Mouse (Mus musculus) regulatory T cell (primary cell): Measurements from ENCODE around the gene Zfp988.
"Not testable (repeated sequence)": the region's sequence is repeated elsewhere in the genome, so short reads cannot be mapped to it uniquely, and the experiment has no call there.

Experiments
- in situ Hi-C: fragments of 300-600 bp; cut with MboI, MseI; formaldehyde crosslinking; loops from one replicate; pipeline ENCODE4 v1.15.1; 2025; ENCODE audit warnings: high pct_unique_total_duplicates

Zfp988 gene

DNA sequence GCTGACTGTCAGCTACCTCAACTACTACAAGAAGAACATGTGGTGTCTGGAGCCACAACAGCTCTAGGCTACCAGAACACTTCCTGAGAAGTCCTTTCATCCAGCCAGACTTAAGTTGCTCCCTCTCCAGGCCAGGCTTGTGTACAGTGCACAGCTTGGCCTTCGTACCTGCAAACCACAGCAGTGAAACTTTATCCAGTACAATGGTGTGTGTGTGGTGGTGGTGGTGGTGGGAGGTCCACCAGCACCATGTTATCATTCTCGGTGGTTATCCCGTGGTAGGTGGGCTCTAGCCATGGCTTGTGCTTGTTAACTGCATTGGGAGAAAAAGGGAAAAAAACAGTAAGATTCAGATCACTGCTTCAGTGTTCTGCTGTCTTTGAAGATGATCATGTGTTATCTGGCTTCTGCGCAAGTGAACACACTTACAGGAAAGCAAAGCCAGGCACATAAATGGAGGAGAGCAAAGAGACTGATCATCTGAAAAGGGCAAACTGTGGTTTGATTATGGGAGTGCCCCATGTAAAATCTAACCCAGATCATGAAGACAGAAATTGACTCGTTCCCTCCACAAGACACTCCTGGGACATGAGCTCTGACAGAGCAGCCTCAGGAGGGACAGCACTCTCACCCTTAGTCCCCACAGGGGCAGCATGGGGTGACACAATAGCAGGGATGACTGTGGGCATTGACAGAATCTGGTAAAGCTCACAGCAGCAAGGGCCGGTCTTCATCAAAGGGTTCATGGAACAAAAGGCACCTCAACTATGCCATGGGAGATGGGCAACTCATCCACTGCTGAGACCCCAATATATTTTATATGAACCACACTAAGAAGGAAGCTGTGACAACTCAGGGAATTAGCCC is 37.8 kb downstream of the Zfp988 start:
- in situ Hi-C loops, result not testable (repeated sequence)

DNA sequence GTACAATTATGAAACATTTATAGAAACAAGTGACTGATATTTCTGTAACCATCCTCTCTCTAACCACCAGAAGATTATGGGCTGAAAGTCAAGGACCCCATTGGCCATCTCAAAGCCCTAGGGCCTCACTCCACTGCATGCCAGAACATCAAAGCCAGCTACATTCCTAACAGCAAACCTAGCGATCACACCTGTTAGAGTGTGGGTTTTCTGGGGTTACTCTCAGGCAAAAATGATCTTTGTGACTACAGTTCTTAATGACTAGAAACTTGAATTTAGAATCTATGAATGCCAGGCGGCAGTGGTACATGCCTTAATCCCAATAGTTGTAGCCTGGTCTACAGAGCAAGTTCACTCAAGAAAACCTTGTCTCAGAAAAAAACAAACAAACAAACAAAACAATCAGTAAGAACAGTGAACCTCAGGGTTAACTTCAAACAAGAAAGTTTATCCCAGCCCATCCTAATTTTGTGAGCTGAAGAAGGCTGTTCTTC is 39.6 kb downstream of the Zfp988 start:
- in situ Hi-C loops, result loop anchor here (5.0 kb wide), 1 partner anchor 338 kb away; no protein-coding TSS in a partner anchor

DNA sequence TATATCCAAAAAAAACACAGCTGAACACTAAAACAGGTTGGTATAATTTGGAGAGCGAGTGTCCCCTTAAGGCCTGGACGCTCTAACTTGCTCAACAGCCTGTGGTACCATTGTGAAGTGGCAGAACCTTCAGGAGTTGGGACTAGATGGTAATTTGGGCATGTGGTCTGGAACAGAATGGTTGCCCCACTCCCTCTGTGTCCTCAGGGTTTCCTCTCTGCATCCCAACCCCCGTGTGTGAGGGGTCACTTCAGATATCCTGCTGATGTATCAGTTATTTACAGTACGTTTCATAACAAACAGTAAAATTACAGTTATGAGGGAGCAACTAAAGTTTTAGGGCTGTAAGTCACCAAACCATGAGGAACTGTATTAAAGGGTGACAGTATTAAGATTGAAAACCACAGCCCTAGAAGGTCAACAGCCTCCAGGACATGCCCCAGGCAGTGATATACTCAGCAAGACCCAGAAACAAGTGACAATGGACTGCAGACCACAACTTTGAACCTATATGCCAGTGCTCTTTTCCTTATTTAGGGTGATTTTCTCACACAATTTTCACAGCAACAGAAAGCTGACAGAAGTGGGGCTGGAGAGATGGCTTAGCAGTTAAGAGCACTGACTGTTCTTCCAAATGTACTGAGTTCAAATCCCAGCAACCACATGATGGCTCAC is 41.0 kb downstream of the Zfp988 start:
- in situ Hi-C loops, result loop anchor here (5.0 kb wide), 1 partner anchor 339 kb away; no protein-coding TSS in a partner anchor

DNA sequence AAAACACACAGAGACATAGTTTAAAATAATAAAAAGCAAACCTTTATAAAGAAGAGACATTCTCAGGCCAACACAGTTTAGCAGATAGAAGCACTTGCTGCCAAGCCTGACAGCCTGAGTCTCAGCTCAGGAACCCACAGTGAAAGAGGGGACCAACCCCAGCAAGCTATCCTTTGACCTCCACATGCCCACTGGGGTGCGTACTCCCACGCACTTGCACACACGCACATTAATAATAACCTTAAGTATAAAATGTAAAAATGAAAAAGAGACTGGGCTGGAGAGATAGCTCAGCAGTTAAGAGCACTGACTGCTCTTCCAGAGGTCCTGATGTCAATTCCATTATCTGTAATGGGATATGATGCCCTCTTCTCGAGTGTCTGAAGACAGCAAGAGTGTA is 41.8 kb downstream of the Zfp988 start:
- in situ Hi-C loops, result loop anchor here (5.0 kb wide), 1 partner anchor 340 kb away; no protein-coding TSS in a partner anchor

DNA sequence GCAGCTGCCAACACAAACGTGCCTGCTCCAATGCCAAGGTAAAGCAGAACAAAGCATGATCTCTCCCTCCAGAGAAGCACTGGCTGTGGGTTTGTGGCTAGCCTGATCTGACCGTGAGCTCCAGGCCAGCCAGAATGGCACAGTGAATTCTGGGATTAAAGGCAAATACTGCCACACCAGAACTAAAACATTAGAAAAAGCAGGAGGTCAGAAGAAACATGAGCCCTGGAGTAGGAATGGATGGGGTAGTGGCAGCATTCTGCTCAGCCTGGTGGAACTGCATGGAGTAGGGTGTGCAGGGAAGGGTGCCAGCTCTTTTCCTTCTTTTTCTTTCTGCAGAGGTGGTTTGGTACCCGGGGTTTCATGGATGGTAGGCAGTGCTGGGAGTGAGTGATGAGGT is 42.4 kb downstream of the Zfp988 start:
- in situ Hi-C loops, result loop anchor here (5.0 kb wide), 1 partner anchor 341 kb away; no protein-coding TSS in a partner anchor

DNA sequence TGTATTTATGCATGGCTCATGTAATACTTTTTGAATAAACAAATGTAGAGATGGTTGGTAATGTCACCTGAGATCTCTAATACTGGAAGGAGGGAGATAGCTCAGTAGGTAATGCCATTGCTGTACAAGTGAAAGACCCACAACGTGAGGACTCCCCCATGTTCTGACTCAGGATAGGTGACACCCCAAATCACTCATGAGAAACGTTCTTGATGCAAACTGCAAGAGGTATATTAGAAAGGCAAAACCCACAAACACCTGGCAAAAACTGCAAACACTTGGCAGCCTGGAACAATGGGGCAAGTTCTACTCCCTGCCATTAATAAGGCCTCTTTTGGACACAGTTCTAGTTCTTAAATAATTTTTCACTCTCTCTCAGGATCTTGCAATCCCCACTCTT is 42.9 kb downstream of the Zfp988 start:
- in situ Hi-C loops, result loop anchor here (5.0 kb wide), 1 partner anchor 341 kb away; no protein-coding TSS in a partner anchor

DNA sequence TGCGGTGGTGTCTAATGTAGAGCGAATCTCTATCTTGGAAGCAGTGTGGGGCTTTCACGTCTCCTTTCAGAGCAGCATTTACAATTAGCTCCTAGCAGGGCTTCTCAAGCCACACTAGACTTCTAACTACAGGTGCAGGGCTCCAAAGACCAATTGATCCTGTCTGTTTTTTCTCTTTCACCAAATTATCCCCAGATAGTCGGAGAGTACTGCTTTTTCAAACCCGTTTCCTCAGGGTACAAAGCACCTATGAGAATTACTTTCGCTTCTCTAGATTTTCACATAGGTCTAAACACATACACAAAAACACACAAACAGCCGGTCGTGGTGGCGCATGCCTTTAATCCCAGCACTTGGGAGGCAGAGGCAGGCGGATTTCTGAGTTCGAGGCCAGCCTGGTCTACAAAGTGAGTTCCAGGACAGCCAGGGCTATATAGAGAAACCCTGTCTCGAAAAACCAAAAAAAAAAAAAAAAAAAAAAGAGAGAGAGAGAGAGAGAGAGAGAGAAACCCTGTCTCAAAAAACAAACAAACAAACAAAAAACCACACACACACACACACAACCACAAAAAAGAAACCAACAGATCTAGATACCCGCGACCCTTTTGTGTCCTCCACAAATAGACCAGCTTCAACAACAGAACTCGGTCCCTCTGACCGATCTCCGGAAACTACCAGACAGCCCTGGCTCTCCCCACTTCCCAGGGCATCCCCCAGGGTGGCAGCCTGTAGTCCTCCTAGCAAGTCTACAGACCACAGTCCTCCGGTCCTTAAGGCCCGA is 43.6 kb downstream of the Zfp988 start:
- in situ Hi-C loops, result loop anchor here (5.0 kb wide), 1 partner anchor 342 kb away; no protein-coding TSS in a partner anchor

DNA sequence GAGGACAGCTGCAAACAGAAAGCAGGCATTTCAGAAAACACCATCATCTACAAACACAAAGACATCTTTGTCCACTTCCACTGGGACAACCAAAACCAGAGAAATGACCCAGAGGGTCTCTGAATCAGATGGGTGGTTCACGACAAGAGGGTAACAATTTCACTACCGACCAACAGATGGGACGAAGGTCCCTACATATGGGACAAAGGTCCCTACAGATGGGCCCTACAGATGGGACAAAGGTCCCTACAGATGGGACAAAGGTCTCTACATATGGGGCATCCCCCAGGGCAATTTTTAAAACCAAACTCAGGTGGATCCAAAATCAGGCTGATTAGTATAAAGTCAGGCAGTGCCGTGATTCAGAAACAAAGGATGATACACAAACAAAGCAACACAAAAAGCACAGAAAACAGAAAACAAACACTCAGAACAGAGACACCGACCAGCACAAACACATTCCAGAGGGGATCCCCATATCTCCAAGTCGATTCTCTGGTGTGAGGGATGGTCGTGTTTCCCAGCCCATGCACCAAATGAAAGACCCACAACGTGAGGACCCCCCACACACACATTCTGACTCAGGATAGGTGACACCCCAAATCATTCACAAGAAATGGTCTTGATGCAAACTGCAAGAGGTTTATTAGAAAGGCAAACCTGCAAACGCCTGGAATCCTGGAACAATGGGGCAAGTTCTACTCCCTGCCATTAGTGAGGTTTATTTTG is 44.4 kb downstream of the Zfp988 start:
- in situ Hi-C loops, result loop anchor here (5.0 to 25.0 kb wide), 5 partner anchors 302 to 1203 kb away; no protein-coding TSS in a partner anchor

DNA sequence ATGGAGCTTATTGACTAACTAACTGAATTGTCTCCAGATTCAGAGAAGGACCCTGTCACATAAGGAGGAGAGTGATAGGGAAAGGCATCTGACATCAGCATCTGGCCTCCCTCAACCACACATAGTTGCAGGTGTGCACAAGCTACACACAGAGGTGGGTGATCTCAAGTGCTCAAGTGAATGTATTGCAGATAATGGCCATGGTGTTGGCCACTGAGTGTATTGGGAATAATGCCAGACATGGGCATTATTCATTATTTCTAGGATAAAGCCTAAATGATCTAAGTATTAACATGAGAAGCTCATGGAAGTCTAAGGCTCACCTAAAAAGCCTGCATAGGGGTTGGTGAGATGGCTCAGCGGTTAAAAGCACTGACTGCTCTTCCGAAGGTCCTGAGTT is 45.1 kb downstream of the Zfp988 start:
- in situ Hi-C loops, result loop anchor here (5.0 to 25.0 kb wide), 4 partner anchors 302 to 1203 kb away; no protein-coding TSS in a partner anchor

DNA sequence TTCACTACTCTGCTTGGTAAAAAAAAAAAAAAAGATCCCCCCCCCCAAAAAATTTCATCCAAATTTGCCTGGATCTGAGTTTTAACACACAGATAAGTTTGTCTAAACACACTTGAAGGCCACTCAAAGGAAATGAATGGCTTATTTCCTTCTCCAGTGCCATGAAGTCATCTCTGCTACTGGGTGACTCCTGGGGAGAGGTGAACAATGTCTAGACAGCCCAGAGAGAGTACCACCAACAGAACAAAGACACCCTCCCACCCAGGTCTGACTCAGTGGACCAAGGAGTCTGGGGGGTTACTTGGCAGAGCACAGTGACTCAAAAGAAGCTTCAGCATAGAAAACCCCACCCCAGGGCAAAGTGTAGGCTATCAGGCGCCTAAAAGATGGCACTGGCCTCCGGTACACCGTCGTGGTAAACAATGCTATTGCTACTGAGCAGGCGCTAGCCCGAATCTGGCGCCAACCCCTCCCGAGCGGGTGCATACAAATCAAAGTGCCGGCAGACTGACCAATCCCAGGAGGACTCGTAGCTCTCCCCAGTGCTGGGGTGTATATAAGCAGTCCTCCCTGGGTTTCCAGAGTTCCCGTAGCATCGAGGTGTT is 46.0 kb downstream of the Zfp988 start:
- in situ Hi-C loops, result loop anchor here (5.0 to 25.0 kb wide), 4 partner anchors 301 to 1204 kb away; no protein-coding TSS in a partner anchor

DNA sequence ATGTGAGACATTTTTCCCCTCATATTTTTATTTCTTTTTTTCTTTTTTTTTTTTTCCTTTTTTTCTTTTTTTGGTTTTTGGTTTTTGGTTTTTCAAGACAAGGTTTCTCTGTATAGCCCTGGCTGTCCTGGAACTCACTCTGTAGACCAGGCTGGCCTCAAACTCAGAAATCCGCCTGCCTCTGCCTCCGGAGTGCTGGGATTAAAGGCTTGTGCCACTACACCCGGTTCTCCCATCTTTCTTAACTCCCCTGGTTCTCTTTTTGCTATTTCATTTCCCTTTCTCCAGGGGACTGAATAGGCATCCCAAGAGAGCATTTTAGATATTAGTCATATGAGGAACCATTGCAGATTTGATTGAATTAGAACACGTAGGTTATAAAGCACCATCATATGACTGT is 48.2 kb downstream of the Zfp988 start:
- in situ Hi-C loops, result loop anchor here (5.0 to 25.0 kb wide), 4 partner anchors 299 to 1206 kb away; no protein-coding TSS in a partner anchor

DNA sequence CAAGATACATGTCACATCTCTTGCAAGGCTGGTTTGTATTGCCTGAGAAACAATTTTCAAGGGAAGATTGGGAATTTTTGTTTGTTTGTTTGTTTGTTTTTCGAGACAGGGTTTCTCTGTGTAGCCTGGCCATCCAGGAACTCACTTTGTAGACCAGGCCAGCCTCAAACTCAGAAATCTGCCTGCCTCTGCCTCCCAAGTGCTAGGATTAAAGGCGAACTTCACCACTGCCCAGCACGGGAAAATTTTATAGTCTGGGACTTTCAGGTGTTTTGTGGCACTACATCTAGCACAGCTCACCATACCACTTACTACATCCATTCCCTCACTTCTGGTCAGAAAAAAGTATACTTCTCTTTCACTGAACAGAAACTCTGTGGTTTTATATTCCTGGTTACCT is 50.6 kb downstream of the Zfp988 start:
- in situ Hi-C loops, result loop anchor here (25.0 kb wide), 1 partner anchor 869 kb away; no protein-coding TSS in a partner anchor

DNA sequence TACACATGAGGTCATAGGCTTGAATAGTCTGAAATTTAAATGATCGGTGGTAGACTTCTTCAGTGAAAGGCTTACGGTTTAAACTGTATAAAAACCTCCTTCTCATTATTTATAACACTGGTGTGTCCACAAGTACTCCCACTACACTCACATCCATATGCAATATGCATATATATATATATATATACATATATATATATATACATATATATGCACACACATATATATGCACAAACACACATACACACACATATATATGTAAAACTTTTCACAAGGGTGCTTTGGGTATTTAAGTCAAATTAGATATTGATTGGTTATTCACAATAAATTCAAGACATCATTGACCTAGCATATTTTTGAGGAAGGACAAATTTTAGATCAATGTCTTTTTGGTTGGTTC is 51.7 kb downstream of the Zfp988 start:
- in situ Hi-C loops, result loop anchor here (25.0 kb wide), 1 partner anchor 870 kb away; no protein-coding TSS in a partner anchor

DNA sequence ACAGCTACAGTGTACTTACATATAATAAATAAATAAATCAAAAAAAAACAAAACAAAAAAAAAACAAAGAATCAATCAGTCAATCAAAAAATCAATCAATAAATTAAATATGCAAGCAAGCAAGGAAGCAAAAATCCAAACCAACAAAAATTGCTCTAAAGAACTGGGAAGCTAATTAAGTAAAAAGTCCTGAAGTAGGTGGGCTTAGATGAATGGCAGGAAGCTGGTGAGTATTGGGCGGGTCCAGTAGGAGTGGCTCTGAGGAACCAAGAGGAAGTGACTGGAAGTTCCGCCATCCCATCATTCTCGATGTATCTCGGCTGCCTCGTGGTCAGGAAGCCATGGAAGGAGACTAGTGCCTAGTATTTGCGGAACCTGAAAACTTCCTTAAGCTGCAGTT is 55.5 kb downstream of the Zfp988 start, which contains the start of gene Zfp978:
TSS of gene Zfp978 (plus strand) at position 301 of the 400 bp plus-strand sequence.
- in situ Hi-C loops, result loop anchor here (5.0 to 25.0 kb wide), 4 partner anchors 54 to 874 kb away; partner anchors contain the start of gene Zfp988

DNA sequence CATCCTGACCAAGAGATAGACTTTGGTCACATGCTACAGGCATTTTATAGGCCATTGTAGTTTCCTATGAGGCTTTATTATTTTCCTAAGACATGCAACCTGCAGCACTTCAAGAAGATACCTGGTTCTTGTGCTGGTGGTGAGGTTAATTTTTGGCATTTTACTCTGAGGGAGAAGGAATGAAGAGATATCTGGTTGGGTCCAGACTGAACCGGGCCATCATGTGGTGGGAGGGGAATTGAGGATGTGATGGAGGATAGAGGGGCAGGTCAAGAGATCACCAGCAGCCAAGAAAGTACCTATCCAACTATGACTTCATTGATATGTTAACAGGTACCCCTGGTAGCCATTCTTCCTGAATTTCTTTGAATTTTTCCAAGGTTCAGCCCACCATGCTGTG is 56.4 kb downstream of the Zfp988 start:
- in situ Hi-C loops, result loop anchor here (5.0 to 25.0 kb wide), 4 partner anchors 55 to 875 kb away; partner anchors contain the start of gene Zfp988

DNA sequence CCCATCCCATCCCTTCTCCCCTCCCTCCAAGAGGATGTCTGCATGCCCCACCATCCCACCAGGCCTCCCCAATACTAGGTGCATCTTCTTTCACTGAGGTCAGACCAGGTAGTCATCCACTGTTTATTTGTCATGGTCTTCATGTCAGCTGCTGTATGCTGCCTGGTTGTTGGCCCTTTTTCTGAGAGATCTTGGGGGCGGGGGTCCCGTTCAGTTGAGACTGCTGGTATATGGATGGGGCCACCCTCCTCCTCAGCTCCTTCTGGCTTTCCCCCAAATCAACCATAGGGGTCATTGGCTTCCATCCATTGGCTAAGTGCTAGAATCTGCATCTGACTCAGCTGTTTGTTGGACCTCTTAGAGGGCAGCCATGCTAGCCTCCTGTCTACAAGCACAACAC is 64.1 kb downstream of the Zfp988 start:
- in situ Hi-C loops, result loop anchor here (5.0 to 25.0 kb wide), 3 partner anchors 55 to 1202 kb away; no protein-coding TSS in a partner anchor

DNA sequence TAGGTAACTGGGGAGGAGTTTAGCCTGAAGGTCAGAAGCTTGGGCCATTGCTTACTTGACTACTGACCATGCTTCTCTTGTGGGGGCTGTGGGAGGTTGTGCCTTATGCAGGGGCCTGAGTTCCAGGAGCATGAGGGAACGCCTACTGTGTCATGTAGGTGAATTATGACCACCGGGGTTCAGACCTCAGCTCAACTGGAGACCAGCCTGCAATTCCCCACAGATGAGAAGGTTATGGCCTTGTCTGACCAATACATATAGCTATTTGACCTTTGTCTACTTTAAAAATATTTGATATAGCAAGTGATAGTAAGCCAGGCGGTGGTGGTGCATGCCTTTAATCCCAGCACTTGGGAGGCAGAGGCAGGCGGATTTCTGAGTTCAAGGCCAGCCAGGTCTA is 77.7 kb downstream of the Zfp988 start:
- in situ Hi-C loops, result loop anchor here (5.0 kb wide), 1 partner anchor 239 kb away; no protein-coding TSS in a partner anchor
